Mouse (Mus musculus): ENCODE measurements around the gene Lyz2. TPM values are rescaled to one million over a fixed set of nuclear protein-coding genes. Genes with fewer than 3 reads are reported as not detected.
"Not testable (repeated sequence)": the region's sequence is repeated elsewhere in the genome, so short reads cannot be mapped to it uniquely, and the experiment has no call there.

The Lyz2 gene
- total and polyA plus RNA-seq, 2 experiments from 2014 or later: 13.0 to 23.8 TPM

DNA sequence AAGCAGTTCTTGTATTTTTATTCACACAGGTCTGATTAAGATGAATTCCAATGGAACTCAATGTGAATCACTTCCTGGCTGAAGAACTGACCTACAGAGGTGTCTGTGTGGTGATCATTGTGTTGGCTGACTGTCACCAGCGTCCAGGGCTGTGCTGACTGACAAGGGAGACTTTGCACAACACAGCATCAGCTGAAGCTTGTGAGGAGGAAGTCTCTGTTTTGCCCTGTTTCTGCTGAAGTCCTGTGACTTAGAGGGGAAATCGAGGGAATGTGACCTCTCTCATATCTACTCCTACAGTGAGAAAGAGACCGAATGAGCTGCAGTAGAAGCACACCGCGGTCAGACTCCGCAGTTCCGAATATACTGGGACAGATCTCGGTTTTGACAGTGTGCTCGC is 4.3 kb downstream of the Lyz2 start:
- not testable (repeated sequence) for H3K27ac ChIP-seq (ENCODE audit: low read depth, low read length); ATAC-seq (ENCODE audit: low FRiP score); H3K4me1 ChIP-seq (ENCODE audit: insufficient read depth, low read length); H3K9me3 ChIP-seq (ENCODE audit: low read length); H3K4me2 ChIP-seq (ENCODE audit: low read depth, low read length, poor library complexity, severe bottlenecking); H3K36me3 ChIP-seq (ENCODE audit: insufficient read depth, low read length); H3K4me3 ChIP-seq (ENCODE audit: low read depth, low read length); DNase-seq (ENCODE audit: low spot score); H3K27me3 ChIP-seq (ENCODE audit: insufficient read depth, low read length); H3K9ac ChIP-seq (replicated peaks; ENCODE audit: low read length, poor library complexity, severe bottlenecking)
- TF ChIP-seq CTCF (IDR thresholded peaks at IDR 0.05): peak; percentile 42
- 81% methylated on average over 9 of the region's 9 CpGs for WGBS

DNA sequence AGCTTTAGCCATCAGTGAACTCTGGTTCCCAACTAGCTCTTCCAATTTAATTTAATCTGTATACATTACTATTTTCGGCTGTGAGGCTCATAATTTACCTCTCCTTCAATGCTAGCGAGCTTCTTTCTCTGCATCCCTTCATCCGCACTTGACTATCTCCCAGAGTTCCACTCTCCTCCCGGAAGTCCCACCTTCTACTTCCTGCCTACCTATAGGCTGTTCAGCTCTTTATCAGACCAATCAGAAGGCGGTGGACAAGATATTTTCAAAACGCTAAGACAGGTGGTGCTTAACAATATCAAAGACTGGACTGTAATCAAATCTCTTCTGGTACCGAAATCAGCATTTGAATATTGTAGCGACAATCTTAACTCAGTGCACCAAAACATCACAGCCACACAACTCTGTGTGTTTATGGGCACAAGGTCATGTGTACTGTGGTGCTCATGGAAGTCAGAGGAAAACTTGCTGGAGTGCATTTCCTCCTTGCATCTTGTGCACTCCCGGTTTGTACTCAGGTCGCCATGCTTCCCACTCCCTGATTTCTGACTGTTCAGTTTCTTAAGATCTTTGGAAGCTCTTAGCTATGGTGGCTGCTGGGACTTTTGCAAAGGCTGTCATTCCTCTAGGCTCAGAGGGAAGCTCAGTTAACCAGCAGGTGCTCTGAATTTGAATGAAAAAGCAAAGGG is 6.3 kb downstream of the Lyz2 start:
- Histone ChIP-seq H3K9me3 (ENCODE audit: low read length) (no peaks in the 10 kb centered on the region), H3K27ac (ENCODE audit: low read depth, low read length) (no peak overlapping the region), H3K4me1 (ENCODE audit: insufficient read depth, low read length) (no peaks in the 10 kb centered on the region), H3K4me3 (ENCODE audit: low read depth, low read length) (no peak overlapping the region), H3K36me3 (ENCODE audit: insufficient read depth, low read length) (no peaks in the 10 kb centered on the region), H3K27me3 (ENCODE audit: insufficient read depth, low read length) (no peaks in the 10 kb centered on the region), H3K4me2 (ENCODE audit: low read depth, low read length, poor library complexity, severe bottlenecking) (no peak overlapping the region), H3K9ac (replicated peaks; ENCODE audit: low read length, poor library complexity, severe bottlenecking) (no peak overlapping the region)
- 85% methylated on average over 10 of the region's 10 CpGs for WGBS
- TF ChIP-seq CTCF (IDR thresholded peaks at IDR 0.05): no peak
- no peak for ATAC-seq (ENCODE audit: low FRiP score)
- DNase-seq (ENCODE audit: low spot score): no peak

DNA sequence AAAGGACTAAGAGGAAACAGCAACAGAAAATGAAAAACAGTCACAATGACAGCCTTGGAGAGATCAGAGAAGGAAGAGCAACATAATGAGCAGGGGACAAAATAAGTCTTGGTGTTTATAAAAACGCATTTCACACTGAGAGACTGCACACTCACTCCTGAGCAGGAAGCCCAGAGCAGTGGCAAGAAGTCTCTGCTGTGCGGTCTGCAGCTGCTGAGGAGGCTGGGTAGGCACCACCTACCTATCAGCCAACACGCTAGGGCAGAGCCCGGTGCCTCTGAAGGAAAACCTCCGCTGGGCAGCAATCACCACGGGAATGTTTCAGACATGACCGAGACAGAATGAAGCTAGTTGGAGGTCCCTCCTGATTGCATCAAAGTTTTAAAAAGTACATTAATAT is 7.5 kb downstream of the Lyz2 start:
- whole genome bisulfite sequencing: 91% methylated on average over 2 of the region's 7 CpGs
- H3K4me1 ChIP-seq (ENCODE audit: insufficient read depth, low read length); H3K27ac ChIP-seq (ENCODE audit: low read depth, low read length); DNase-seq (ENCODE audit: low spot score); H3K27me3 ChIP-seq (ENCODE audit: insufficient read depth, low read length); H3K9me3 ChIP-seq (ENCODE audit: low read length); H3K4me2 ChIP-seq (ENCODE audit: low read depth, low read length, poor library complexity, severe bottlenecking); H3K4me3 ChIP-seq (ENCODE audit: low read depth, low read length); H3K9ac ChIP-seq (replicated peaks; ENCODE audit: low read length, poor library complexity, severe bottlenecking); ATAC-seq (ENCODE audit: low FRiP score); H3K36me3 ChIP-seq (ENCODE audit: insufficient read depth, low read length): not testable (repeated sequence)

DNA sequence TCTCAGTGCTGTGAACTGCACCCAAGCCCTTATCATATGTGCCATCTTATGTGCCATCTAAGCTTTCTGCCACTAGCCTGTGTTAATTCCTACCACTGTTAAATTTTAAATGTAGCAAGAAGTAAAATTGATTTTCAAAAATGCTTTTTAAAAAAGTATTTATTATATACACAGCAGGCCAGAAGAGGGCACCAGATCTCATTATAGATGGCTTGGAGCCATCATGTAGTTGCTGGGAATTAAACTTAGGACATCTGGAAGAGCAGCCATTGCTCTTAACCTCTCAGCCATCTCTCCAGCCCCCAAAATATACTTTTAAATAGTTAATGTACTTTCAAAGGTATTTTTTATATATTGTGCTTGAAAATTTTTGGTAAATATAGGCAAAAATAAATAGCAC is 10.1 kb downstream of the Lyz2 start:
- TF ChIP-seq CTCF (IDR thresholded peaks at IDR 0.05): peak; percentile 45
- Histone ChIP-seq H3K27ac (ENCODE audit: low read depth, low read length) (no peak overlapping the region), H3K4me2 (ENCODE audit: low read depth, low read length, poor library complexity, severe bottlenecking) (no peak overlapping the region), H3K4me3 (ENCODE audit: low read depth, low read length) (no peak overlapping the region), H3K27me3 (ENCODE audit: insufficient read depth, low read length) (no peaks in the 10 kb centered on the region), H3K4me1 (ENCODE audit: insufficient read depth, low read length) (no peaks in the 10 kb centered on the region), H3K9me3 (ENCODE audit: low read length) (no peaks in the 10 kb centered on the region), H3K36me3 (ENCODE audit: insufficient read depth, low read length) (no peaks in the 10 kb centered on the region), H3K9ac (replicated peaks; ENCODE audit: low read length, poor library complexity, severe bottlenecking) (no peak overlapping the region)
- ATAC-seq (ENCODE audit: low FRiP score) (no peak), DNase-seq (ENCODE audit: low spot score) (no peak)

DNA sequence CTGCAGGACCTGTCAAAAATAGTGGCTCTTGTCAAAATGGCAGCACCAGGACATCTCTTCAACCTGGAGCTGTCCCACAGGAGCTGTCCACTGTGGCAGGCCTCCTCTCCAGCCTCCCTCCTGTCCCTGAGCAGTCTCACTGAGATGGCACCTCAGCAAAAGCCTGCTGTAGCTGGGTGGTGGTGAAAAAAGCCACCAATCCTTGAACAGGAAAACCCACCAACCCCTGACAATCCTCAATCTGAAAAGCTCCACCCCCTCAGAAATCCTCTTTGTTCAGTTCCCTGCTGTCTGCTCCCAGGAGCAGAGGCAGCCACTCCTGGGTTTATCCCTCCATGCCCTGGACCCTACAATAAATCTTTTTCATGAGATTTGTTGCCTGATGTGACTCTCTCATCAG is 22.3 kb downstream of the Lyz2 start:
- DNase-seq (ENCODE audit: low spot score) (peak; percentile 26), ATAC-seq (ENCODE audit: low FRiP score) (no peak)
- no peaks in the 10 kb centered on the region for H3K9me3 ChIP-seq (ENCODE audit: low read length)
- H3K27me3 ChIP-seq (ENCODE audit: insufficient read depth, low read length): no peaks in the 10 kb centered on the region
- H3K4me3 ChIP-seq (ENCODE audit: low read depth, low read length): no peak overlapping the region
- H3K4me1 ChIP-seq (ENCODE audit: insufficient read depth, low read length): no peaks in the 10 kb centered on the region
- H3K27ac ChIP-seq (ENCODE audit: low read depth, low read length): no peak overlapping the region
- no peak overlapping the region for H3K4me2 ChIP-seq (ENCODE audit: low read depth, low read length, poor library complexity, severe bottlenecking)
- no peaks in the 10 kb centered on the region for H3K36me3 ChIP-seq (ENCODE audit: insufficient read depth, low read length)
- no peak overlapping the region for H3K9ac ChIP-seq (replicated peaks; ENCODE audit: low read length, poor library complexity, severe bottlenecking)
- TF ChIP-seq CTCF (IDR thresholded peaks at IDR 0.05): no peak

DNA sequence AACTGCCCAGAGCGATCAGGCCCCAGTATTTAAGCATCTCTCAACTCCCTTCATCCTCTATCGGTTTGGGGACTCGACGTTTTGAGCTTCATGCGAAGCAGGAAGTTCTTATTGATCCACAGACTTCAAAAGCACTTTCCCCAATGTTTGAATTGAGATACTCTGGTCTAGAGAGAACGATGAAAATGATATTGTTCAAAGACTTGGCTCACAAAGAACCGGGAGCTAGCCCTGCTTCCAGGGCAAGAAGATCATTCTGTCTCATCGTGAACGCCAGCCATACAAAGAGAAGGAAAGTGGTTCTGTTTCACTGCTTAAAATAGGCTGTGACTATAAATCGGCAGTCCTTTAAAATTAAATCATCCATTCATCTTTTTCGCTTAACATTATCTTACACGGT is 43.5 kb downstream of the Lyz2 start, which contains the start of gene 9530003J23Rik:
Gene 9530003J23Rik, minus strand, starts transcription at position 101 of the 400 bp plus-strand sequence.
- H3K9me3 ChIP-seq (ENCODE audit: low read length): no peaks in the 10 kb centered on the region
- ATAC-seq (ENCODE audit: low FRiP score): no peak
- H3K4me2 ChIP-seq (ENCODE audit: low read depth, low read length, poor library complexity, severe bottlenecking): no peak within 1 kb of the TSS
- 86% methylated on average over 12 of the region's 12 CpGs for WGBS
- TF ChIP-seq CTCF (IDR thresholded peaks at IDR 0.05): no peak
- H3K36me3 ChIP-seq (ENCODE audit: insufficient read depth, low read length): no peaks in the 10 kb centered on the region
- H3K27me3 ChIP-seq (ENCODE audit: insufficient read depth, low read length): no peaks in the 10 kb centered on the region
- H3K4me1 ChIP-seq (ENCODE audit: insufficient read depth, low read length): no peaks in the 10 kb centered on the region
- no peak for DNase-seq (ENCODE audit: low spot score)
- H3K9ac ChIP-seq (replicated peaks; ENCODE audit: low read length, poor library complexity, severe bottlenecking): no peak within 1 kb of the TSS
- H3K4me3 ChIP-seq (ENCODE audit: low read depth, low read length): no peak within 1 kb of the TSS
- no peak within 1 kb of the TSS for H3K27ac ChIP-seq (ENCODE audit: low read depth, low read length)

All from midbrain, postnatal 0 days (tissue).